Mouse (Mus musculus) testis, adult 10 weeks (tissue): ENCODE measurements around the gene Cap2. TPM values are rescaled to one million over a fixed set of nuclear protein-coding genes. Genes with fewer than 3 reads are reported as not detected.

ENCODE experiments used
- polyA plus RNA-seq: library from polyadenylated mRNA; stranded (reverse); fragments of 350-450 nt; fragmentation: Illumina TruSeq; extraction: RNeasy Lipid Tissue Mini Kit (QIAGEN cat#74804); gene quantifications from one replicate; pipeline ENCODE4 v1.2.3, GENCODE M21; 2014; ENCODE audit warnings: low read depth, low replicate concordance

Cap2 gene
- 60.1 TPM for polyA plus RNA-seq

GRCm38 (mm10) chr13:46501800-46502389, at the start of gene Cap2:
Gene Cap2, plus strand, starts transcription at chr13:46501848.

GRCm38 (mm10) chr13:46669048-46669619, 167.5 kb downstream of the Cap2 start, which contains the start of gene Fam8a1:
Gene Fam8a1, plus strand, starts transcription at chr13:46669522.

Other genes with a start within 250 kb of the Cap2 start
- gene Stmnd1, start 228.1 kb upstream of the Cap2 start, polyA plus RNA-seq: 0.15 TPM
- 0.36 TPM for gene Rbm24, start 83.4 kb upstream of the Cap2 start, polyA plus RNA-seq
- 243 TPM for gene Fam8a1, start 167.7 kb downstream of the Cap2 start, polyA plus RNA-seq
- gene Nup153, start 226.1 kb downstream of the Cap2 start, polyA plus RNA-seq: 650 TPM